Mouse (Mus musculus) fibroblast of lung, adult 2 months (primary cell): ENCODE data around the gene Ctss.
A peak's percentile ranks its signal among the peaks of the same experiment; 100 is the strongest.
"Not testable (repeated sequence)": the region's sequence is repeated elsewhere in the genome, so short reads cannot be mapped to it uniquely, and the experiment has no call there.

ENCODE experiments used
- DNase-seq: peaks from one replicate; pipeline ENCODE4 v3.0.0-alpha.2; 2011; ENCODE audit warnings: low read depth

Ctss gene

GRCm38 (mm10) chr3:95533364-95533763 is 6.8 kb downstream of the Ctss start:
- no peak for DNase-seq

GRCm38 (mm10) chr3:95534927-95535326 is 8.3 kb downstream of the Ctss start:
- no peak for DNase-seq

- no peak for DNase-seq
Observed at GRCm38 (mm10) chr3:95538936-95539335, 12.3 kb downstream of the Ctss start.

- no peak for DNase-seq
Observed at GRCm38 (mm10) chr3:95539837-95540236, 13.3 kb downstream of the Ctss start.

- not testable (repeated sequence) for DNase-seq
Observed at GRCm38 (mm10) chr3:95541186-95541585, 14.6 kb downstream of the Ctss start.

GRCm38 (mm10) chr3:95542171-95542570 is 15.6 kb downstream of the Ctss start:
- no peak for DNase-seq

GRCm38 (mm10) chr3:95542981-95543380 is 16.4 kb downstream of the Ctss start:
- no peak for DNase-seq

- DNase-seq = no peak
Observed at GRCm38 (mm10) chr3:95550176-95550575, 23.6 kb downstream of the Ctss start.

GRCm38 (mm10) chr3:95553986-95554385 is 27.4 kb downstream of the Ctss start:
- DNase-seq = no peak

GRCm38 (mm10) chr3:95559437-95559836 is 32.9 kb downstream of the Ctss start, which contains the start of gene Hormad1:
Gene Hormad1 (plus strand): TSS chr3:95559677.
- DNase-seq = no peak

- no peak for DNase-seq
Observed at GRCm38 (mm10) chr3:95560738-95561137, 34.2 kb downstream of the Ctss start.

- DNase-seq = peak; percentile 33
Observed at GRCm38 (mm10) chr3:95561826-95562225, 35.2 kb downstream of the Ctss start.

GRCm38 (mm10) chr3:95569585-95569984 is 43.0 kb downstream of the Ctss start:
- DNase-seq = no peak

- no peak for DNase-seq
Observed at GRCm38 (mm10) chr3:95587754-95588603, 61.4 kb downstream of the Ctss start.

- peak; percentile 99 for DNase-seq
Observed at GRCm38 (mm10) chr3:95588604-95589086, 62.1 kb downstream of the Ctss start, which contains the start of gene Golph3l. Gene Golph3l (plus strand): TSS chr3:95588934.

GRCm38 (mm10) chr3:95598734-95599133 is 72.1 kb downstream of the Ctss start:
- no peak for DNase-seq

GRCm38 (mm10) chr3:95601287-95601686 is 74.7 kb downstream of the Ctss start:
- no peak for DNase-seq
